Comparison of ENCODE assay signal across 20 mouse cellular contexts in genomic region chr12:58556741-58557140, GRCm38 (mm10).
DNase-seq lines count a peak whose midpoint lies in the region; ATAC-seq and TF ChIP-seq lines count a peak whose summit lies in the region.
"Had no signal": no experiment of that assay in that cellular context is flagged by ENCODE, and none has a peak within 500 bp of the region (broad histone marks: within the 10 kb centered on the region; RNA-seq: fewer than 3 reads in every experiment).

No protein-coding gene starts in this region.

- WGBS in lung, embryonic 16.5 days: 43% methylated on average over 4 of the region's 4 CpGs

- intact Hi-C loops in gastrocnemius, adult 2 months (cut with DNase I): no loop called here

- H3K9me3 ChIP-seq in lung, embryonic 16.5 days (ENCODE audit: control insufficient read depth, low read length): no peaks in the 10 kb centered on the region
- H3K9me3 ChIP-seq: embryonic facial prominence, embryonic 15.5 days; forebrain, embryonic 13.5 days; G1E; heart, embryonic 15.5 days; hindbrain, embryonic 13.5 days had no signal

- H3K36me3 ChIP-seq in lung, embryonic 16.5 days (ENCODE audit: control insufficient read depth, insufficient read depth, low read length): no peaks in the 10 kb centered on the region
- H3K36me3 ChIP-seq: embryonic facial prominence, embryonic 15.5 days; G1E; heart, embryonic 15.5 days; hindbrain, embryonic 13.5 days had no signal

- H3K27ac ChIP-seq in gastrocnemius, adult 2 months: 0 out of 2 replicates have a peak overlapping the region, but pooled peaks have one; percentile 8
- no peak overlapping the region for H3K27ac ChIP-seq in lung, embryonic 16.5 days (ENCODE audit: low read length)
- H3K27ac ChIP-seq: embryonic facial prominence, embryonic 15.5 days; forebrain, embryonic 13.5 days; heart, embryonic 15.5 days; hindbrain, embryonic 13.5 days; hindbrain, postnatal 0 days had no signal

- DNase-seq in gastrocnemius, adult 2 months: no peak
- no peak for DNase-seq in gastrocnemius, adult 18-20 months (ENCODE audit: low spot score)
- no peak for DNase-seq in lung, postnatal 25 days (ENCODE audit: low spot score)
- DNase-seq in brain, embryonic 14.5 days (ENCODE audit: low read depth): peak; percentile 59
- no peak for DNase-seq in left cerebral cortex, adult 18-20 months (ENCODE audit: low spot score in 2 of 2)
- no peak for DNase-seq in cerebellum, adult 9-10 months
- DNase-seq: adrenal gland, adult 8-10 months; cerebellum, adult 11-12 months; cerebellum, adult 9-11 months; cerebellum, postnatal 36 days; gastrocnemius, postnatal 10 days; heart, postnatal 14 days had no signal

- peak; percentile 63 for ATAC-seq in lung, embryonic 16.5 days (ENCODE audit: low read depth)
- ATAC-seq: forebrain, embryonic 13.5 days; hindbrain, postnatal 0 days had no signal

- TF ChIP-seq CTCF in gastrocnemius, adult 2 months (IDR thresholded peaks at IDR 0.05): no peak
- TF ChIP-seq CTCF in brain, embryonic 14.5 days (IDR thresholded peaks at IDR 0.05; ENCODE audit: borderline replicate concordance, extremely low read depth, insufficient read depth, insufficient read length): no peak

- H3K9ac ChIP-seq in lung, embryonic 16.5 days (ENCODE audit: low read length): no peak overlapping the region
- H3K9ac ChIP-seq: embryonic facial prominence, embryonic 15.5 days; forebrain, embryonic 13.5 days; heart, embryonic 15.5 days; hindbrain, embryonic 13.5 days had no signal

- H3K4me1 ChIP-seq in lung, embryonic 16.5 days (replicated peaks; ENCODE audit: control insufficient read depth, insufficient read depth, low read length): peaks cover 5% of the 10 kb centered on the region
- H3K4me1 ChIP-seq: embryonic facial prominence, embryonic 15.5 days; heart, embryonic 15.5 days; hindbrain, embryonic 13.5 days had no signal

- no peaks in the 10 kb centered on the region for H3K27me3 ChIP-seq in lung, embryonic 16.5 days (ENCODE audit: control insufficient read depth, insufficient read depth, low read depth, low read length)
- H3K27me3 ChIP-seq: embryonic facial prominence, embryonic 15.5 days; forebrain, embryonic 13.5 days; heart, embryonic 15.5 days; hindbrain, embryonic 13.5 days had no signal

- H3K4me2 ChIP-seq in lung, embryonic 16.5 days (ENCODE audit: low read depth, low read length): no peak overlapping the region
- H3K4me2 ChIP-seq: embryonic facial prominence, embryonic 15.5 days; forebrain, embryonic 13.5 days; heart, embryonic 11.5 days; heart, embryonic 15.5 days; hindbrain, embryonic 13.5 days had no signal

- H3K4me3 ChIP-seq in gastrocnemius, adult 2 months: no peak overlapping the region
- no peak overlapping the region for H3K4me3 ChIP-seq in lung, embryonic 16.5 days (ENCODE audit: low read length)
- H3K4me3 ChIP-seq: embryonic facial prominence, embryonic 15.5 days; forebrain, embryonic 13.5 days; heart, embryonic 15.5 days; hindbrain, embryonic 13.5 days had no signal

- TF ChIP-seq POLR2A in brain, embryonic 14.5 days (IDR thresholded peaks at IDR 0.05; ENCODE audit: borderline replicate concordance, extremely low read depth, insufficient read depth, insufficient read length, poor library complexity, severe bottlenecking): no peak
